Mouse (Mus musculus) cortical plate, adult 2 months (tissue): Measurements from ENCODE around the gene Mup11. TPM values are rescaled to one million over a fixed set of nuclear protein-coding genes. Genes with fewer than 3 reads are reported as not detected.
"Not testable (repeated sequence)": the region's sequence is repeated elsewhere in the genome, so short reads cannot be mapped to it uniquely, and the experiment has no call there.

Experiments used
- H3K27ac ChIP-seq: fragments of 200-500 bp; 2 replicates; pipeline ENCODE4 v1.5.1; 2012; ENCODE audit warnings: low read length, control low read depth, inconsistent platforms; ENCODE audit not compliant: insufficient read depth
- H3K4me1 ChIP-seq: fragments of 200-500 bp; 2 replicates; pipeline ENCODE4 v1.6.1; 2011; ENCODE audit warnings: low read length; ENCODE audit not compliant: control insufficient read depth, insufficient read depth
- H3K4me3 ChIP-seq: fragments of 200-500 bp; 2 replicates; pipeline ENCODE4 v1.5.1; 2011; ENCODE audit warnings: mild to moderate bottlenecking, low read length, control low read depth; ENCODE audit not compliant: insufficient read depth
- polyA plus RNA-seq: library from polyadenylated mRNA; depleted of rRNA; stranded (reverse); fragments of >200 nt; gene quantifications from 2 replicates; pipeline ENCODE4 v1.2.3, GENCODE M21; 2012; rRNA removed

Gene Mup11
- polyA plus RNA-seq: not detected in 2 replicates

- H3K27ac ChIP-seq, H3K4me1 ChIP-seq, H3K4me3 ChIP-seq: not testable (repeated sequence)
Measured at GRCm38 (mm10) chr4:60662311-60662710, at the start of gene Mup11. TSS of gene Mup11 (minus strand) at chr4:60662411.

Other genes with a start within 250 kb of the Mup11 start
- gene Mup9, start 240.5 kb downstream of the Mup11 start, polyA plus RNA-seq: not detected in 2 replicates
- not detected in 2 replicates for gene Mup1, start 160.5 kb downstream of the Mup11 start, polyA plus RNA-seq
- not detected in 2 replicates for gene Mup10, start 80.2 kb downstream of the Mup11 start, polyA plus RNA-seq
- not detected in 2 replicates for gene Mup12, start 78.9 kb upstream of the Mup11 start, polyA plus RNA-seq
- not detected in 2 replicates for gene Mup22, start 159.1 kb upstream of the Mup11 start, polyA plus RNA-seq